Comparison of ENCODE assay signal across 20 mouse cellular contexts in the genomic region with DNA sequence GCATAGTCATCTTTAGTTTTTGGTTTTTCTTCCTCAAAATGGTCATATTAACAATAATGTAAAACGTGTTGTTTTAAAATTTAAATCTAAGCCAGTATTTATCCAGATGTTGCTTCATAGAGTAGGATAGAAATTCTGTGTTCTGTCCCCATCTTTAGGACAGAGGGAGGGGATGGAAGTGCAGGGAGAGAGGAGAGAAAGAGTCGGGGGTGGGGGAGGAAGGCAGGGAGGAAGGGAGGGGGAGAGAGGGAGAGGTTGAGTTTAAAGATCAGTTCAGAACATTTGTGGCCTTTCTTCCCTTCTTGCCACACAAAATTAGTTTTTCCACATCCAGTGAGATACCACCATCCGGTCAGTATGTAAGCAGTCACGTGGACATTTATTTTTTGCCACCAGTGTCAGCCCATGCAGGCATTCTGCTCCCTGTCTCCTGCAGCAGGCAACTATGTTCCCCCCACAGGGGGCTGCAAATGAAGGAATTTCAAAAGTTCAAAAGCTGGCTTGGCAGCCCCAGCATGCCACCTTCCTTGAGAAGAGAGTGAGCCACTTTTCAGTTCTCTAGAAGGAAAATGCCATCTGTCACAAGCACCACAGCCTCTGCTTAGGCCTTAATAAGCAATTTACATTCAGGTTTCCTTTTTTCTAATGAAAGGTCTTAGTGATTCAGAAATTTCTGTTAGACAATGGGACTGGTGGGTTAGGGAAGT.
DNase-seq lines count a peak whose midpoint lies in the region; ATAC-seq and TF ChIP-seq lines count a peak whose summit lies in the region.
"Had no signal": no experiment of that assay in that cellular context is flagged by ENCODE, and none has a peak within 500 bp of the region (broad histone marks: within the 10 kb centered on the region; RNA-seq: fewer than 3 reads in every experiment).

No protein-coding gene starts in this region.

- H3K4me3 ChIP-seq in hindbrain, embryonic 11.5 days (ENCODE audit: low read depth, low read length), result no peak overlapping the region
- no peak overlapping the region for H3K4me3 ChIP-seq in hindbrain, embryonic 16.5 days (ENCODE audit: low read length)
- no peak overlapping the region for H3K4me3 ChIP-seq in forebrain, embryonic 12.5 days (replicated peaks)
- H3K4me3 ChIP-seq in midbrain, embryonic 14.5 days (replicated peaks; ENCODE audit: low read depth, low read length), result no peak overlapping the region
- H3K4me3 ChIP-seq: embryonic facial prominence, embryonic 12.5 days; heart, embryonic 13.5 days; intestine, embryonic 15.5 days; kidney, embryonic 15.5 days; limb, embryonic 10.5 days; liver, embryonic 13.5 days; lung, embryonic 15.5 days had no signal

- no peaks in the 10 kb centered on the region for H3K9me3 ChIP-seq in hindbrain, embryonic 11.5 days (ENCODE audit: control insufficient read depth, low read length)
- H3K9me3 ChIP-seq in hindbrain, embryonic 16.5 days (ENCODE audit: control insufficient read depth, low read length), result no peaks in the 10 kb centered on the region
- no peaks in the 10 kb centered on the region for H3K9me3 ChIP-seq in forebrain, embryonic 12.5 days
- H3K9me3 ChIP-seq in midbrain, embryonic 14.5 days (ENCODE audit: control insufficient read depth, low read length), result no peaks in the 10 kb centered on the region
- H3K9me3 ChIP-seq: embryonic facial prominence, embryonic 12.5 days; heart, embryonic 13.5 days; intestine, embryonic 15.5 days; kidney, embryonic 15.5 days; limb, embryonic 10.5 days; liver, embryonic 13.5 days; lung, embryonic 15.5 days had no signal

- no peak for TF ChIP-seq CTCF in brain, embryonic 14.5 days (IDR thresholded peaks at IDR 0.05; ENCODE audit: borderline replicate concordance, extremely low read depth, insufficient read depth, insufficient read length)

- no peak overlapping the region for H3K9ac ChIP-seq in hindbrain, embryonic 11.5 days (ENCODE audit: low read depth, low read length)
- no peak overlapping the region for H3K9ac ChIP-seq in hindbrain, embryonic 16.5 days (ENCODE audit: low read depth, low read length)
- H3K9ac ChIP-seq in forebrain, embryonic 12.5 days, result no peak overlapping the region
- no peak overlapping the region for H3K9ac ChIP-seq in midbrain, embryonic 14.5 days (replicated peaks; ENCODE audit: low read length)
- H3K9ac ChIP-seq: embryonic facial prominence, embryonic 12.5 days; heart, embryonic 13.5 days; intestine, embryonic 15.5 days; kidney, embryonic 15.5 days; liver, embryonic 13.5 days; lung, embryonic 15.5 days had no signal

- no peaks in the 10 kb centered on the region for H3K4me1 ChIP-seq in hindbrain, embryonic 11.5 days (replicated peaks; ENCODE audit: control insufficient read depth, insufficient read depth, low read length)
- no peaks in the 10 kb centered on the region for H3K4me1 ChIP-seq in hindbrain, embryonic 16.5 days (ENCODE audit: control insufficient read depth, insufficient read depth, low read depth, low read length)
- H3K4me1 ChIP-seq in forebrain, embryonic 12.5 days, result peaks cover 21% of the 10 kb centered on the region
- H3K4me1 ChIP-seq in midbrain, embryonic 14.5 days (ENCODE audit: control insufficient read depth, insufficient read depth, low read length), result peaks cover 4% of the 10 kb centered on the region; the same call in 1 of the 2 replicates
- H3K4me1 ChIP-seq: embryonic facial prominence, embryonic 12.5 days; intestine, embryonic 15.5 days; liver, embryonic 13.5 days; lung, embryonic 15.5 days had no signal

- TF ChIP-seq POLR2A in brain, embryonic 14.5 days (IDR thresholded peaks at IDR 0.05; ENCODE audit: borderline replicate concordance, extremely low read depth, insufficient read depth, insufficient read length, poor library complexity, severe bottlenecking), result no peak

- 22% methylated on average over 4 of the region's 4 CpGs for WGBS in hindbrain, embryonic 11.5 days
- 23% methylated on average over 4 of the region's 4 CpGs for WGBS in hindbrain, embryonic 16.5 days
- 3% methylated on average over 4 of the region's 4 CpGs for WGBS in forebrain, embryonic 12.5 days
- WGBS in midbrain, embryonic 14.5 days, result 18% methylated on average over 4 of the region's 4 CpGs

- no peaks in the 10 kb centered on the region for H3K27me3 ChIP-seq in hindbrain, embryonic 11.5 days (ENCODE audit: control insufficient read depth, insufficient read depth, low read length)
- H3K27me3 ChIP-seq in hindbrain, embryonic 16.5 days (replicated peaks; ENCODE audit: control insufficient read depth, insufficient read depth, low read length), result no peaks in the 10 kb centered on the region
- 0 out of 2 replicates have a peak, but pooled peaks cover 2% of the 10 kb centered on the region for H3K27me3 ChIP-seq in forebrain, embryonic 12.5 days
- no peaks in the 10 kb centered on the region for H3K27me3 ChIP-seq in midbrain, embryonic 14.5 days (ENCODE audit: control insufficient read depth, insufficient read depth, low read length)
- H3K27me3 ChIP-seq: embryonic facial prominence, embryonic 12.5 days; heart, embryonic 13.5 days; intestine, embryonic 15.5 days; kidney, embryonic 15.5 days; liver, embryonic 13.5 days; lung, embryonic 15.5 days had no signal

- peak; percentile 53; the same call in 1 of the 2 replicates for ATAC-seq in hindbrain, embryonic 11.5 days (ENCODE audit: low FRiP score)
- ATAC-seq in hindbrain, embryonic 16.5 days, result no peak
- ATAC-seq in forebrain, embryonic 12.5 days (ENCODE audit: low FRiP score), result peak; percentile 84
- ATAC-seq in midbrain, embryonic 14.5 days (ENCODE audit: low FRiP score, low TSS enrichment), result no peak; the same call in 1 of the 2 replicates
- ATAC-seq: intestine, embryonic 15.5 days had no signal

- peak; percentile 2 for DNase-seq in hindbrain, embryonic 11.5 days (ENCODE audit: low spot score)
- peak; percentile 94 for DNase-seq in brain, embryonic 14.5 days (ENCODE audit: low read depth)
- peak; percentile 27 for DNase-seq in midbrain, embryonic 14.5 days
- DNase-seq in right cerebral cortex, postnatal 36 days (ENCODE audit: low spot score in 2 of 2), result no peak
- no peak for DNase-seq in cerebellum, adult 9-10 months
- DNase-seq in B cell, adult 2 months, result no peak
- DNase-seq: adrenal gland, postnatal 36 days; cerebellum, postnatal 10 days; heart, postnatal 36 days; liver, embryonic 13.5 days; right cerebral cortex, postnatal 25 days; thymus, postnatal 14 days had no signal

- H3K27ac ChIP-seq in hindbrain, embryonic 11.5 days (ENCODE audit: low read depth, low read length), result no peak overlapping the region
- no peak overlapping the region for H3K27ac ChIP-seq in hindbrain, embryonic 16.5 days (ENCODE audit: low read depth, low read length)
- H3K27ac ChIP-seq in forebrain, embryonic 12.5 days, result peak overlapping the region; percentile 61
- no peak overlapping the region for H3K27ac ChIP-seq in midbrain, embryonic 14.5 days (replicated peaks; ENCODE audit: low read depth, low read length)
- H3K27ac ChIP-seq: embryonic facial prominence, embryonic 12.5 days; heart, embryonic 13.5 days; intestine, embryonic 15.5 days; kidney, embryonic 15.5 days; limb, embryonic 10.5 days; liver, embryonic 13.5 days; lung, embryonic 15.5 days had no signal

- H3K36me3 ChIP-seq in hindbrain, embryonic 11.5 days (ENCODE audit: control insufficient read depth, insufficient read depth, low read length), result no peaks in the 10 kb centered on the region
- H3K36me3 ChIP-seq in hindbrain, embryonic 16.5 days (ENCODE audit: control insufficient read depth, insufficient read depth, low read length), result no peaks in the 10 kb centered on the region
- H3K36me3 ChIP-seq in forebrain, embryonic 12.5 days (replicated peaks), result no peaks in the 10 kb centered on the region
- H3K36me3 ChIP-seq in midbrain, embryonic 14.5 days (ENCODE audit: control insufficient read depth, insufficient read depth, low read length), result no peaks in the 10 kb centered on the region
- H3K36me3 ChIP-seq: embryonic facial prominence, embryonic 12.5 days; heart, embryonic 13.5 days; intestine, embryonic 15.5 days; kidney, embryonic 15.5 days; limb, embryonic 10.5 days; liver, embryonic 13.5 days; lung, embryonic 15.5 days had no signal

- no peak overlapping the region for H3K4me2 ChIP-seq in hindbrain, embryonic 11.5 days (replicated peaks; ENCODE audit: low read depth, low read length)
- no peak overlapping the region for H3K4me2 ChIP-seq in hindbrain, embryonic 16.5 days (ENCODE audit: low read length)
- no peak overlapping the region for H3K4me2 ChIP-seq in forebrain, embryonic 12.5 days
- H3K4me2 ChIP-seq in midbrain, embryonic 14.5 days (ENCODE audit: low read length), result no peak overlapping the region
- H3K4me2 ChIP-seq: embryonic facial prominence, embryonic 12.5 days; heart, embryonic 13.5 days; intestine, embryonic 15.5 days; kidney, embryonic 15.5 days; liver, embryonic 13.5 days; lung, embryonic 15.5 days had no signal

Comparison
In these comparisons a context has a peak if more than half of its experiments do, and no peak if none do; other contexts are left out.
1. ATAC-seq: peak in hindbrain, embryonic 11.5 days (single experiment) and forebrain, embryonic 12.5 days (single experiment); none in hindbrain, embryonic 16.5 days (single experiment) and midbrain, embryonic 14.5 days (single experiment).
2. DNase-seq: peak in hindbrain, embryonic 11.5 days (single experiment), brain, embryonic 14.5 days (single experiment) and midbrain, embryonic 14.5 days (single experiment); none in right cerebral cortex, postnatal 36 days (0 of 2), cerebellum, adult 9-10 months (single experiment) and B cell, adult 2 months (0 of 2).